Mouse (Mus musculus): ENCODE measurements around the gene Mael.

DNA sequence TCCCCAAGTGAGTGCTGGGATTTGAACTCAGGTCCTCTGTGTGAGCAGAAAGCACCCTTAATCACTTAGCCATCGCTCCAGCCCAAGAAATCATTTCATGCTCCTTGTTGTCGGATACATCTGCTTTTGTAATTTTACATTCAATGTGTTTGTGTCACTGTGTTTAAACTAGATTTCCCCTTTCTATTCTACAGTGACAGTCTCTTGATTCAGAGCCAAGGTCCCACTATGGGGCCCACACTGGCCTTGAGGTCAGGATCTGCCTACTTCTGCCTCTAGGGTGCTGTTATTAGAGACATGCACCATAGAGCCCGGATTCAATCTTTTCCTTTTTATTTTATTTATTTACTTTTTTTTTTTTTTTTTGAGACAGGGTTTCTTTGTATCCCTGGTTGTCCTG lies 65.6 kb downstream of the Mael start:
- no peak for TF ChIP-seq CTCF (IDR thresholded peaks at IDR 0.05; ENCODE audit: control insufficient read depth, insufficient read depth, insufficient read length)
- TF ChIP-seq MAX (IDR thresholded peaks at IDR 0.05), result no peak
- no peak for TF ChIP-seq USF1 (IDR thresholded peaks at IDR 0.05; ENCODE audit: low read depth)
- no peak for TF ChIP-seq MYOD1 (IDR thresholded peaks at IDR 0.05; ENCODE audit: control insufficient read depth, insufficient read length, low read depth)
- TF ChIP-seq CEBPB (IDR thresholded peaks at IDR 0.05; ENCODE audit: low read depth), result no peak

Data from C2C12 (cell line).